In the genomic region with DNA sequence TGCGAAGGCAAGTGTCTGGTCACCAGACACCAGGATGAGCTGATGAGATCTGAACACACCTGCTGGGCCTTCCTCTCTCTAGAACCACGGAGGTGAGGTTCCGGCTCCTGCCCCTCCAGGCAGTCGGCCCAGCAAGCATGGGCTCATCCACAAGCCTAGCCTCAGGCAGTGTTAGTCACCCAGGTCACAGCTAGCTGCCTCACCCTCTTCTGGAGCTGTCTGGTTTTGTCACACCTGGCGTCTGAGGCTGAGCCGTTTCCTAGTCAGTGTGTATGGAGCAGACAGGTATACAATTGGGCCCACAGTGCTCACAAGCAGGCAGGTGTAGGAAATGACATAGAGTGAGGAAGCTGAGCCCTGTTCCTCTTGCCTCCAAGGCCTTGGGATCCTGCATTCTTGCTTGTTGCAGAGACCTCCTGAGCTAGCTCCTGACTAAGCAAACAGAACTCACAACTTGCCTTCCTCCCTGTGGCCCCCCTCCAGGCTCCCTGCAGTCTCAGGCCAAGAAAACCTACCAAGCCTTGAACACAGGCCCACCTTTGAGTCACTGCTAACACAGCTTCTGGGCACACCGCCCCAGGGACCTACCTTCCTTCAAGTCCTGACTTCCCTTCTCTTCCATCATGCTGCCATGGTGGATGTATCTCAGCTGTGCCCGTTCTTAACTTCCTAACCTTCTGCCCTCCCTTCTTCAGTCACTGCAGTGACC, we compare ENCODE assay signal across 38 mouse cellular contexts. TPM values are rescaled to one million over a fixed set of nuclear protein-coding genes. Genes with fewer than 3 reads are reported as not detected.
DNase-seq lines count a peak whose midpoint lies in the region; ATAC-seq and TF ChIP-seq lines count a peak whose summit lies in the region.
"Had no signal": no experiment of that assay in that cellular context is flagged by ENCODE, and none has a peak within 500 bp of the region (broad histone marks: within the 10 kb centered on the region; RNA-seq: fewer than 3 reads in every experiment).

No protein-coding gene starts in this region.

- intact Hi-C loops in heart, postnatal 36 days (cut with DNase I) = loop anchor here (1.0 kb wide), 1 partner anchor 21 kb away; no protein-coding TSS in a partner anchor
- intact Hi-C loops in heart, adult 2 months (cut with DNase I) = no loop called here

- no peak for DNase-seq in heart, embryonic 10.5 days (ENCODE audit: low spot score)
- DNase-seq in heart, postnatal 36 days = no peak
- no peak for DNase-seq in heart, adult 2 months
- no peak for DNase-seq in limb, embryonic 10.5 days (ENCODE audit: low spot score)
- DNase-seq: cerebellum, adult 11 months; cerebellum, postnatal 10 days; gastrocnemius, adult 2 months; gastrocnemius, postnatal 36 days; kidney, adult 11 months; kidney, postnatal 25 days; liver, postnatal 0 days; lung, postnatal 4 days; right cerebral cortex, adult 18-20 months; thymus, adult 2 months; thymus, postnatal 36 days had no signal

- no peak for TF ChIP-seq CTCF in heart, adult 2 months (IDR thresholded peaks at IDR 0.05)

- H3K27ac ChIP-seq in heart, embryonic 10.5 days = peak overlapping the region; percentile 92; the same call in 1 of the 2 replicates
- H3K27ac ChIP-seq in heart, embryonic 15.5 days = peak overlapping the region; percentile 43; the same call in 1 of the 2 replicates
- no peak overlapping the region for H3K27ac ChIP-seq in heart, adult 2 months
- peak overlapping the region; percentile 77 for H3K27ac ChIP-seq in limb, embryonic 10.5 days
- peak overlapping the region; percentile 9; the same call in 1 of the 2 replicates for H3K27ac ChIP-seq in stomach, embryonic 16.5 days (ENCODE audit: low read length)
- H3K27ac ChIP-seq in kidney, embryonic 14.5 days (ENCODE audit: low read depth, low read length) = no peak overlapping the region
- H3K27ac ChIP-seq: gastrocnemius, adult 2 months; hindbrain, embryonic 13.5 days; kidney, embryonic 15.5 days; limb, embryonic 13.5 days; liver, embryonic 12.5 days; midbrain, embryonic 12.5 days; neural tube, embryonic 12.5 days had no signal

- H3K4me3 ChIP-seq in heart, embryonic 10.5 days = no peak overlapping the region
- no peak overlapping the region for H3K4me3 ChIP-seq in heart, embryonic 15.5 days
- H3K4me3 ChIP-seq in heart, adult 2 months = no peak overlapping the region
- no peak overlapping the region for H3K4me3 ChIP-seq in limb, embryonic 10.5 days
- no peak overlapping the region for H3K4me3 ChIP-seq in stomach, embryonic 16.5 days (replicated peaks; ENCODE audit: low read length)
- no peak overlapping the region for H3K4me3 ChIP-seq in kidney, embryonic 14.5 days (ENCODE audit: low read length)
- H3K4me3 ChIP-seq: erythroblast, embryonic 14.5 days; gastrocnemius, adult 2 months; hindbrain, embryonic 13.5 days; kidney, embryonic 15.5 days; limb, embryonic 13.5 days; liver, embryonic 12.5 days; megakaryocyte, embryonic 14.5 days; midbrain, embryonic 12.5 days; myocyte; neural tube, embryonic 12.5 days had no signal

- no peak overlapping the region for H3K9ac ChIP-seq in heart, embryonic 15.5 days
- H3K9ac ChIP-seq in heart, adult 2 months (ENCODE audit: low read depth, low read length) = no peak overlapping the region
- 0 out of 2 replicates have a peak overlapping the region, but pooled peaks have one; percentile 25 for H3K9ac ChIP-seq in stomach, embryonic 16.5 days (ENCODE audit: low read length)
- H3K9ac ChIP-seq in kidney, embryonic 14.5 days (ENCODE audit: low read depth, low read length) = no peak overlapping the region
- H3K9ac ChIP-seq: hindbrain, embryonic 13.5 days; kidney, embryonic 15.5 days; limb, embryonic 13.5 days; liver, embryonic 12.5 days; liver, postnatal 0 days; midbrain, embryonic 12.5 days; neural tube, embryonic 12.5 days had no signal

- 71% methylated on average over 8 of the region's 8 CpGs for WGBS in heart, embryonic 10.5 days
- 80% methylated on average over 8 of the region's 8 CpGs for WGBS in heart, embryonic 15.5 days
- 90% methylated on average over 8 of the region's 8 CpGs for WGBS in heart, adult 2 months
- WGBS in limb, embryonic 10.5 days = 80% methylated on average over 8 of the region's 8 CpGs
- 67% methylated on average over 8 of the region's 8 CpGs for WGBS in stomach, embryonic 16.5 days
- 76% methylated on average over 8 of the region's 8 CpGs for WGBS in kidney, embryonic 14.5 days

- no peak for ATAC-seq in heart, embryonic 15.5 days (replicated peaks; ENCODE audit: insufficient number of reproducible peaks, insufficient read depth, low FRiP score, low read depth)
- ATAC-seq in stomach, embryonic 16.5 days (ENCODE audit: insufficient read depth, low FRiP score) = no peak
- no peak for ATAC-seq in kidney, embryonic 14.5 days (ENCODE audit: low FRiP score, low TSS enrichment)
- ATAC-seq: CD4-positive, CD25-positive, alpha-beta regulatory T cell, adult 4 months; forebrain, embryonic 16.5 days; liver, embryonic 12.5 days; liver, postnatal 0 days had no signal

- no peaks in the 10 kb centered on the region for H3K9me3 ChIP-seq in heart, embryonic 10.5 days
- no peaks in the 10 kb centered on the region for H3K9me3 ChIP-seq in heart, embryonic 15.5 days (replicated peaks)
- H3K9me3 ChIP-seq in limb, embryonic 10.5 days (replicated peaks) = no peaks in the 10 kb centered on the region
- H3K9me3 ChIP-seq in stomach, embryonic 16.5 days (replicated peaks; ENCODE audit: control insufficient read depth, low read length) = no peaks in the 10 kb centered on the region
- no peaks in the 10 kb centered on the region for H3K9me3 ChIP-seq in kidney, embryonic 14.5 days (ENCODE audit: control insufficient read depth, low read length)
- H3K9me3 ChIP-seq: hindbrain, embryonic 13.5 days; kidney, embryonic 15.5 days; limb, embryonic 13.5 days; liver, embryonic 12.5 days; megakaryocyte, embryonic 14.5 days; midbrain, embryonic 12.5 days; neural tube, embryonic 12.5 days had no signal

- no peaks in the 10 kb centered on the region for H3K27me3 ChIP-seq in heart, embryonic 10.5 days (ENCODE audit: insufficient read depth, poor library complexity, severe bottlenecking)
- H3K27me3 ChIP-seq in heart, embryonic 15.5 days = no peaks in the 10 kb centered on the region
- H3K27me3 ChIP-seq in heart, adult 2 months (ENCODE audit: control insufficient read depth, insufficient read depth, low read length) = no peaks in the 10 kb centered on the region
- H3K27me3 ChIP-seq in limb, embryonic 10.5 days (ENCODE audit: low read depth, poor library complexity, severe bottlenecking) = no peaks in the 10 kb centered on the region
- H3K27me3 ChIP-seq in stomach, embryonic 16.5 days (ENCODE audit: control insufficient read depth, insufficient read depth, low read length) = no peaks in the 10 kb centered on the region
- no peaks in the 10 kb centered on the region for H3K27me3 ChIP-seq in kidney, embryonic 14.5 days (ENCODE audit: control insufficient read depth, insufficient read depth, low read length)
- H3K27me3 ChIP-seq: kidney, embryonic 15.5 days; limb, embryonic 13.5 days had no signal

- no peak for TF ChIP-seq POLR2A in heart, adult 2 months (IDR thresholded peaks at IDR 0.05; ENCODE audit: insufficient read depth, low read depth, low read length)

- H3K4me1 ChIP-seq in heart, embryonic 10.5 days = peaks cover 88% of the 10 kb centered on the region
- H3K4me1 ChIP-seq in heart, embryonic 15.5 days (replicated peaks) = peaks cover 56% of the 10 kb centered on the region
- H3K4me1 ChIP-seq in heart, adult 2 months (ENCODE audit: control insufficient read depth, insufficient read depth, low read length) = peaks cover 31% of the 10 kb centered on the region
- H3K4me1 ChIP-seq in limb, embryonic 10.5 days = peaks cover 90% of the 10 kb centered on the region
- peaks cover 47% of the 10 kb centered on the region for H3K4me1 ChIP-seq in stomach, embryonic 16.5 days (ENCODE audit: control insufficient read depth, insufficient read depth, low read length)
- H3K4me1 ChIP-seq in kidney, embryonic 14.5 days (ENCODE audit: control insufficient read depth, insufficient read depth, low read length) = peaks cover 33% of the 10 kb centered on the region

- TF ChIP-seq EP300 in heart, adult 2 months (IDR thresholded peaks at IDR 0.05; ENCODE audit: insufficient read depth, low read depth, low read length) = no peak

- no peaks in the 10 kb centered on the region for H3K79me2 ChIP-seq in heart, adult 2 months (replicated peaks; ENCODE audit: control insufficient read depth, insufficient read depth, low read length)

- no peaks in the 10 kb centered on the region for H3K36me3 ChIP-seq in heart, embryonic 10.5 days
- no peaks in the 10 kb centered on the region for H3K36me3 ChIP-seq in heart, embryonic 15.5 days
- H3K36me3 ChIP-seq in heart, adult 2 months (ENCODE audit: control insufficient read depth, insufficient read depth, low read length) = no peaks in the 10 kb centered on the region
- H3K36me3 ChIP-seq in limb, embryonic 10.5 days = no peaks in the 10 kb centered on the region
- H3K36me3 ChIP-seq in stomach, embryonic 16.5 days (ENCODE audit: control insufficient read depth, insufficient read depth, low read length) = no peaks in the 10 kb centered on the region
- H3K36me3 ChIP-seq in kidney, embryonic 14.5 days (ENCODE audit: control insufficient read depth, insufficient read depth, low read length) = no peaks in the 10 kb centered on the region
- H3K36me3 ChIP-seq: hindbrain, embryonic 13.5 days; kidney, embryonic 15.5 days; limb, embryonic 13.5 days; liver, embryonic 12.5 days; midbrain, embryonic 12.5 days; neural tube, embryonic 12.5 days had no signal

- H3K4me2 ChIP-seq in heart, embryonic 15.5 days = no peak overlapping the region
- no peak overlapping the region for H3K4me2 ChIP-seq in stomach, embryonic 16.5 days (ENCODE audit: low read depth, low read length)
- H3K4me2 ChIP-seq in kidney, embryonic 14.5 days (replicated peaks; ENCODE audit: low read depth, low read length) = no peak overlapping the region
- H3K4me2 ChIP-seq: hindbrain, embryonic 13.5 days; kidney, embryonic 15.5 days; limb, embryonic 13.5 days; liver, embryonic 12.5 days; midbrain, embryonic 12.5 days; neural tube, embryonic 12.5 days had no signal

RNA-seq across cellular contexts. Expression of gene Sema4c, which starts 25.4 kb away (rescaled TPM):
- 12.2 and 15.2 TPM in 2 replicates for polyA plus RNA-seq in heart, embryonic 10.5 days (2016; fragmentation: Nextera tagmentation; extraction: Ambion mirVana)
- total RNA-seq in heart, postnatal 36 days (2021) = 10 to 100 TPM; 15.0 to 17.1 TPM
- polyA plus RNA-seq in heart, embryonic 15.5 days (2015; fragmentation: Nextera tagmentation; extraction: Ambion mirVana) = 7.9 and 10.9 TPM in 2 replicates
- 10 to 100 TPM; 10.6 to 11.1 TPM for total RNA-seq in heart, adult 2 months (2021)
- polyA plus RNA-seq in heart, adult 2 months (2012; rRNA removed) = 12.7 and 15.2 TPM in 2 replicates
- 28.5 and 34.2 TPM in 2 replicates for polyA plus RNA-seq in limb, embryonic 10.5 days (2016; fragmentation: Nextera tagmentation; extraction: Ambion mirVana)
- polyA plus RNA-seq in stomach, embryonic 16.5 days (2015; fragmentation: Nextera tagmentation; extraction: Ambion mirVana) = 10.0 and 10.6 TPM in 2 replicates
- polyA plus RNA-seq in kidney, embryonic 14.5 days (2014; fragmentation: Nextera tagmentation; extraction: Ambion mirVana) = 4.8 and 6.0 TPM in 2 replicates

RNA-seq across cellular contexts. Expression of gene Ankrd39, which starts 36.3 kb away (rescaled TPM):
- polyA plus RNA-seq in heart, embryonic 10.5 days (2016; fragmentation: Nextera tagmentation; extraction: Ambion mirVana) = 23.9 and 24.5 TPM in 2 replicates
- total RNA-seq in heart, postnatal 36 days (2021) = 1 to 10 TPM; 7.3 to 7.8 TPM
- polyA plus RNA-seq in heart, embryonic 15.5 days (2015; fragmentation: Nextera tagmentation; extraction: Ambion mirVana) = 27.3 and 30.4 TPM in 2 replicates
- total RNA-seq in heart, adult 2 months (2021) = 1 to 10 TPM; 6.2 to 6.3 TPM
- polyA plus RNA-seq in heart, adult 2 months (2012; rRNA removed) = 11.1 TPM in 2 replicates
- polyA plus RNA-seq in limb, embryonic 10.5 days (2016; fragmentation: Nextera tagmentation; extraction: Ambion mirVana) = 19.5 and 20.3 TPM in 2 replicates
- 26.7 and 30.5 TPM in 2 replicates for polyA plus RNA-seq in stomach, embryonic 16.5 days (2015; fragmentation: Nextera tagmentation; extraction: Ambion mirVana)
- 22.4 and 22.7 TPM in 2 replicates for polyA plus RNA-seq in kidney, embryonic 14.5 days (2014; fragmentation: Nextera tagmentation; extraction: Ambion mirVana)

RNA-seq across cellular contexts. Expression of gene Gm42417, which starts 44.3 kb away (rescaled TPM):
- polyA plus RNA-seq in heart, embryonic 10.5 days (2016; fragmentation: Nextera tagmentation; extraction: Ambion mirVana) = 0.20 and 1.0 TPM in 2 replicates
- total RNA-seq in heart, postnatal 36 days (2021) = 100 to 1,000 TPM in 1 of 2 experiments, 10 to 100 TPM in 1; 93.9 to 209 TPM
- 0.22 TPM in 1 of 2 replicates, not detected in the other for polyA plus RNA-seq in heart, embryonic 15.5 days (2015; fragmentation: Nextera tagmentation; extraction: Ambion mirVana)
- total RNA-seq in heart, adult 2 months (2021) = 100 to 1,000 TPM; 148 to 172 TPM
- polyA plus RNA-seq in heart, adult 2 months (2012; rRNA removed) = 0.09 TPM in 1 of 2 replicates, not detected in the other
- polyA plus RNA-seq in limb, embryonic 10.5 days (2016; fragmentation: Nextera tagmentation; extraction: Ambion mirVana) = 0.39 TPM in 1 of 2 replicates, not detected in the other
- polyA plus RNA-seq in stomach, embryonic 16.5 days (2015; fragmentation: Nextera tagmentation; extraction: Ambion mirVana) = 1.9 TPM in 1 of 2 replicates, not detected in the other
- 0.26 TPM in 1 of 2 replicates, not detected in the other for polyA plus RNA-seq in kidney, embryonic 14.5 days (2014; fragmentation: Nextera tagmentation; extraction: Ambion mirVana)
- total RNA-seq: adrenal gland, adult 18-20 months; common myeloid progenitor, adult 5-6 weeks; layer of hippocampus, adult 18-20 months; left cerebral cortex, postnatal 14 days; midbrain, postnatal 0 days had no signal
- polyA plus RNA-seq: embryonic facial prominence, embryonic 14.5 days; erythroblast, embryonic 14.5 days; forebrain, embryonic 11.5 days; heart, embryonic 16.5 days; hindbrain, embryonic 13.5 days; liver, postnatal 0 days; midbrain, embryonic 12.5 days; neural tube, embryonic 12.5 days; stomach, embryonic 14.5 days; thymus, adult 2 months had no signal

RNA-seq across cellular contexts. Expression of gene Ankrd23, which starts 46.9 kb away (rescaled TPM):
- 16.7 and 19.0 TPM in 2 replicates for polyA plus RNA-seq in heart, embryonic 10.5 days (2016; fragmentation: Nextera tagmentation; extraction: Ambion mirVana)
- total RNA-seq in heart, postnatal 36 days (2021) = 100 to 1,000 TPM; 203 to 373 TPM
- 25.3 and 26.7 TPM in 2 replicates for polyA plus RNA-seq in heart, embryonic 15.5 days (2015; fragmentation: Nextera tagmentation; extraction: Ambion mirVana)
- total RNA-seq in heart, adult 2 months (2021) = 100 to 1,000 TPM; 310 to 338 TPM
- 397 and 412 TPM in 2 replicates for polyA plus RNA-seq in heart, adult 2 months (2012; rRNA removed)
- 14.3 and 16.8 TPM in 2 replicates for polyA plus RNA-seq in limb, embryonic 10.5 days (2016; fragmentation: Nextera tagmentation; extraction: Ambion mirVana)
- polyA plus RNA-seq in stomach, embryonic 16.5 days (2015; fragmentation: Nextera tagmentation; extraction: Ambion mirVana) = 18.0 and 21.7 TPM in 2 replicates
- 10.5 and 14.6 TPM in 2 replicates for polyA plus RNA-seq in kidney, embryonic 14.5 days (2014; fragmentation: Nextera tagmentation; extraction: Ambion mirVana)

Comparison
In these comparisons a context has a peak if more than half of its experiments do, and no peak if none do; other contexts are left out.
1. H3K27ac ChIP-seq: peak in heart, embryonic 10.5 days (single experiment), heart, embryonic 15.5 days (single experiment), limb, embryonic 10.5 days (single experiment) and stomach, embryonic 16.5 days (single experiment); none in heart, adult 2 months (single experiment) and kidney, embryonic 14.5 days (single experiment).